Mouse (Mus musculus): ENCODE measurements around the gene Brip1. TPM values are rescaled to one million over a fixed set of nuclear protein-coding genes. Genes with fewer than 3 reads are reported as not detected.

Brip1 gene
- polyA plus RNA-seq, 1 experiment from 2014 or later = 7.7 TPM

DNA sequence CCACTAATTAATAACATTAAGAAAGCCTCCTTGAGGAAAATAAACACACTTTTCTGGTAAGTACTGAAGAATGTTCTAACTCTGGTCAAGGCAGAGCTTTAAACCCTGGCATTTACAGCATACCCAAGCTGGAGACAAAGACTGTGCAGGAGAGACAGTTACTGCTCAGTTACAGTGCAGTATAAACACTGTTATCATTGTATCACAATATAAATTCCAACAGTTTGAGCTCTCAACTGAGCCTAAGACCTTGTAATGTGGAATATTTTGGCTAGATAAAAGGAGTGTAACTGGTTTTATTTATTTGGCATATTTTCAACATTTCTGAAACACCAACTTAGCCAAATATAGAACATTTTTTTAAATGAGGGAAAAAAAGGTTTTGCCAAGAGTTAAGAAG is 112.2 kb downstream of the Brip1 start:
- Histone ChIP-seq H3K9me3 (no peaks in the 10 kb centered on the region), H3K36me3 (no peaks in the 10 kb centered on the region), H3K27me3 (ENCODE audit: insufficient read depth, poor library complexity, severe bottlenecking) (no peaks in the 10 kb centered on the region), H3K27ac (no peak overlapping the region), H3K4me3 (no peak overlapping the region), H3K4me1 (no peaks in the 10 kb centered on the region)
- DNase-seq (ENCODE audit: low spot score) = no peak

DNA sequence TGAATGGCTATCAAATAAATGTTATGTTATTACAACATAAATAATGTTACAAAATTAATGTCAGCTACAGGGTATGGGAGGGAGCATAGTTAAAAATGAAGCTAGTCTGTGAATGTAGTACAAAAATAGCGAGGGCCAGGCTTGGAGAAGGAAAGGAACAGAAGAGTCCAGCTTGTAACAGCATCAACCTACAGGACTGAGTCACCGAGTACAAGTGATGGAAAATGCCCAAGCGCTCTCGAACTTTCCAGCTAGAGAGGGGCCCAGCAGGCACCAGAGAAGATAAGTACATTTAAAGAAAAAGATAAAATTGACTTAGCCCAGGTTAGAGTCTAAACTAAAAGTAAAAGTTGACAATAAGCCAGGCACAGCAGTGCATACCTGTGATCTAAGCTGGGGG is 116.5 kb downstream of the Brip1 start:
- no peak for DNase-seq (ENCODE audit: low spot score)
- no peaks in the 10 kb centered on the region for H3K9me3 ChIP-seq
- 49% methylated on average over 4 of the region's 4 CpGs for WGBS
- no peak overlapping the region for H3K27ac ChIP-seq
- H3K36me3 ChIP-seq = no peaks in the 10 kb centered on the region
- no peaks in the 10 kb centered on the region for H3K4me1 ChIP-seq
- H3K27me3 ChIP-seq (ENCODE audit: insufficient read depth, poor library complexity, severe bottlenecking) = no peaks in the 10 kb centered on the region
- H3K4me3 ChIP-seq = no peak overlapping the region

DNA sequence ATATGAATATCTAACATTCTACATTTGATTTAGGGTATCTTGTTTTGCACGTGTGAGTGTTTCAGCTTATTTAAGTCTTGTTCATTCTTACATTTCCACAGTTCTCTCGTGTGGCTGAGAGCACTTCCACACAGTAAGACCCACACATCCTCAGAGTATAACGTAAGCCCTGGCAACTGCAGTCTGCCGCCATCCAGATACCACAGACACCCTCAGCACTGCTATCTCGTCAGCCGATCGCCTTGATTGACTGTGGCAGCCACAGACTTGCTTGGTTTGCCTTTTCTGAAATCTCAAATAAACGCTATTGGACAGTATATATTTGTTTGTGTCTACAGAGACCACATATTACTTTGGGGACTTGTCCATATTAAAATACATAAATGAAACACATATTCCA is 123.0 kb downstream of the Brip1 start:
- Histone ChIP-seq H3K27me3 (ENCODE audit: insufficient read depth, poor library complexity, severe bottlenecking) (no peaks in the 10 kb centered on the region), H3K27ac (no peak overlapping the region), H3K36me3 (peaks cover 10% of the 10 kb centered on the region), H3K4me1 (no peaks in the 10 kb centered on the region), H3K9me3 (no peaks in the 10 kb centered on the region), H3K4me3 (no peak overlapping the region)
- DNase-seq (ENCODE audit: low spot score) = no peak
- WGBS = 77% methylated on average over 8 of the region's 8 CpGs

DNA sequence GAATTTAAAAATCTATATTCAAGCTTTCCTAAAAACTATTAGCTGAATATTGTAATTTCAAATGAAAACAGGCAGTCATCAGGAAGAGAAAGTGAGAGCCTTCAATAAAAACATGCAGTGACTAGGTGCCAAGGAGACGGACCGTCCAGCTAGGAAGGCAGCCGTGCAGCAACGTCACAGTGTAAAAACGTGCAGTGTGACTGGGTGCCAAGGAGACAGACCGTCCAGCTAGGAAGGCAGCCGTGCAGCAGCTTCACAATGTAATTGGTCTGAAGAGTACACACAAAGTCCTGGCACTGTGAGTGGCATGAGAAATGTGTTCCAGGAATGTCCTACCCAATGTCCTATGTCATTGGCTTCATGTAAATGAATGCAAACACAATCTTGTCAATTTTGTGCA is 124.0 kb downstream of the Brip1 start:
- no peak overlapping the region for H3K4me3 ChIP-seq
- no peaks in the 10 kb centered on the region for H3K9me3 ChIP-seq
- no peaks in the 10 kb centered on the region for H3K27me3 ChIP-seq (ENCODE audit: insufficient read depth, poor library complexity, severe bottlenecking)
- peaks cover 10% of the 10 kb centered on the region for H3K36me3 ChIP-seq
- no peaks in the 10 kb centered on the region for H3K4me1 ChIP-seq
- DNase-seq (ENCODE audit: low spot score) = no peak
- 90% methylated on average over 7 of the region's 7 CpGs for WGBS
- H3K27ac ChIP-seq = no peak overlapping the region

DNA sequence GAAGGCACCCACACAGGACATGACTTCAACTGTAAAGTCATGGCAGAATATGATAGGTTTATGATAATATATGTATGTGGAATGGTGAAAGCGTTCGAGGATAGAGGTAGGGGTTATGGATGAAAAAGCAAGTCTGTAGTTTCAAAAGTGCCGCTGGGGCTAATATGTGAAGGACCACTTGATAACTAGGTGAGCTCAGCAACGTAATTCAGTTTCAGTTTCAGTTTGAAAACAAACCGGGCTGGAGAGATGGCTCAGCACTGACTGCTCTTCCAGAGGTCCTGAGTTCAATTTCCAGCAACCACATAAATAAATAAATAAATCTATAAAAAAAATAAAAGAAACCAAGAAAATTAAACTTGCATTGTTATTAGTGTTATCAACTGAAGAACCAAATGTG is 124.6 kb downstream of the Brip1 start:
- peaks cover 10% of the 10 kb centered on the region for H3K36me3 ChIP-seq
- H3K9me3 ChIP-seq = no peaks in the 10 kb centered on the region
- no peak overlapping the region for H3K4me3 ChIP-seq
- H3K27ac ChIP-seq = no peak overlapping the region
- WGBS = 90% methylated on average over 5 of the region's 5 CpGs
- DNase-seq (ENCODE audit: low spot score) = no peak
- H3K4me1 ChIP-seq = no peaks in the 10 kb centered on the region
- H3K27me3 ChIP-seq (ENCODE audit: insufficient read depth, poor library complexity, severe bottlenecking) = no peaks in the 10 kb centered on the region

DNA sequence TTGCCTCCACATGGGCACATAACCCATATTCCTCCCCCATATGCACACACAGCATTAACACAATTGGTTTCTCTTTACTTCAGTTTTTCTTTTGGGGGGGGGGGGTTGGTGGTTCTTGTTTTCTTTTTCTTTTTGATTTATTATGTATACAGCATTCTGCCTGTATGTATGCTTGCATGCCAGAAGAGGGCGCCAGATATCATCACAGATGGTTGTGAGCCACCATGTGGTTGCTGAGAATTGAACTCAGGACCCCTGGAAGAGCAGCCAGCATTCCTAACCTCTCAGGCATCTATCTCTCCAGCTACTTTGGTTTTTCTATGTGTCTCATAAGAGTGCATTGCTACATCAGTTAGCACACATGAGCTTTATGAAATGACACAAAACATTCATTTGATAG is 125.6 kb downstream of the Brip1 start:
- no peaks in the 10 kb centered on the region for H3K27me3 ChIP-seq (ENCODE audit: insufficient read depth, poor library complexity, severe bottlenecking)
- no peak overlapping the region for H3K4me3 ChIP-seq
- H3K27ac ChIP-seq = no peak overlapping the region
- WGBS = 61% methylated on average over 1 of the region's 1 CpGs
- H3K36me3 ChIP-seq = peaks cover 10% of the 10 kb centered on the region
- no peaks in the 10 kb centered on the region for H3K9me3 ChIP-seq
- DNase-seq (ENCODE audit: low spot score) = no peak
- no peaks in the 10 kb centered on the region for H3K4me1 ChIP-seq

DNA sequence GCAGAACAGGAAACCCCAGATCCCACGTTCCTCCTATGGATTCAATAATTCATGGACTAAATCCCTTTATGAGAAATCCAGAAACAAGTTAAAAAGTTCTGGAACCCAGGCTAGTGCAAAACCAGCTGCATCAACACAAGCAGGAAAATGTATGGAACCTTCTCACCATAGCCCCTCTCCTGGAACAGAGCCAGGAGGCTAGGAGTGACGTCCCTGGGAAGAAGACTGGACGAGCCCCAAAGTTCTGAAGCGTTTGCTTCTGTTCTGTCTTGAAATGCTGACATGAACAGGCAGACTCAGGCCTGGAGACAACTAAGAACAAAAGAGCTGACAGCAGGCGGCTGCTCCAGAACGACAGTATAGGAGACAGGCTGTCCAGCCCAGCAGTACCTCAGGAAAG is 132.3 kb downstream of the Brip1 start:
- H3K4me1 ChIP-seq = 0 out of 2 replicates have a peak, but pooled peaks cover 3% of the 10 kb centered on the region
- H3K4me3 ChIP-seq = no peak overlapping the region
- H3K36me3 ChIP-seq = peaks cover 2% of the 10 kb centered on the region
- H3K27ac ChIP-seq = no peak overlapping the region; the same call in 1 of the 2 replicates
- no peaks in the 10 kb centered on the region for H3K9me3 ChIP-seq
- 69% methylated on average over 6 of the region's 6 CpGs for WGBS
- no peak for DNase-seq (ENCODE audit: low spot score)
- no peaks in the 10 kb centered on the region for H3K27me3 ChIP-seq (ENCODE audit: insufficient read depth, poor library complexity, severe bottlenecking)

DNA sequence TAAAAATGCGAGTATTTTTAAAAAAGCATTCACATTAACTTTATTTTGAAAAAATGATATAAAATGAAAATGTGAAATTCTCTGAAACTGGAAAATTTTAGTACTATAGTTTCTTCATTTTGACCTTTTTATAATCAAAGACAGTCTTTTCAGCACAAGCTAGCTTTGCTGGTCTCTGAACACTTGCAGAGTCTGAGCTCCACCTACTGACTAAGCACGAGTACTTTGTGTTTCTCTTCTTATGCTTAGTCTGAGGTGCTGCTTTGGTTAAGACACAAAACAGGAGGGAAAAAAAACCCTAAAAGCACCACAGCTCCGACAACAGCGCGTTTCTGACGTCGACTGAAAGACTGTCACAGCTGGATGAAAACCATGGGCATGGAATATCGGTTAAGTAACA is 133.8 kb downstream of the Brip1 start:
- 66% methylated on average over 8 of the region's 8 CpGs for WGBS
- Histone ChIP-seq H3K9me3 (no peaks in the 10 kb centered on the region), H3K27me3 (ENCODE audit: insufficient read depth, poor library complexity, severe bottlenecking) (no peaks in the 10 kb centered on the region), H3K4me1 (0 out of 2 replicates have a peak, but pooled peaks cover 3% of the 10 kb centered on the region), H3K36me3 (peaks cover 6% of the 10 kb centered on the region; the same call in 1 of the 2 replicates), H3K27ac (no peak overlapping the region), H3K4me3 (no peak overlapping the region)
- DNase-seq (ENCODE audit: low spot score) = no peak

DNA sequence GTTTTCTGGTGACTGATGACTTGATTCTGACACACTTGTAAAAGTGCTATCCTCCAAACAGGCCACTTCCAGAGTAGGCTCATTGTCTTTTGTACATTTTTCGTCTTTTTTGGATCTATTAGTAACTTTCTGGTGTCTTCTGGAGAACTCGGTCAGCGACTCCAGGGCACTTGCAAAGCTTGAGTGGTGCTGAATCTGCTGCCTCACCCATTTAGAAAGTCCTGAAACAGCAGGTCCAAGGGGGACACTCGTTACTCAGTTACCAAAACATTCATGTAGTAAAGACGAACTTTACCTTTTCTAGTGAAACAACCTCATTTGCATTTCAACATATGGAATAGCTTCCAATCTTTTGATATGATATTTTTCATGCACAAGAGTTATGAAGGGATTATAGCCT is 136.1 kb downstream of the Brip1 start:
- Histone ChIP-seq H3K9me3 (no peaks in the 10 kb centered on the region), H3K4me1 (0 out of 2 replicates have a peak, but pooled peaks cover 3% of the 10 kb centered on the region), H3K36me3 (peaks cover 9% of the 10 kb centered on the region; the same call in 1 of the 2 replicates), H3K4me3 (no peak overlapping the region), H3K27me3 (ENCODE audit: insufficient read depth, poor library complexity, severe bottlenecking) (no peaks in the 10 kb centered on the region), H3K27ac (no peak overlapping the region)
- WGBS = 82% methylated on average over 5 of the region's 5 CpGs
- no peak for DNase-seq (ENCODE audit: low spot score)

DNA sequence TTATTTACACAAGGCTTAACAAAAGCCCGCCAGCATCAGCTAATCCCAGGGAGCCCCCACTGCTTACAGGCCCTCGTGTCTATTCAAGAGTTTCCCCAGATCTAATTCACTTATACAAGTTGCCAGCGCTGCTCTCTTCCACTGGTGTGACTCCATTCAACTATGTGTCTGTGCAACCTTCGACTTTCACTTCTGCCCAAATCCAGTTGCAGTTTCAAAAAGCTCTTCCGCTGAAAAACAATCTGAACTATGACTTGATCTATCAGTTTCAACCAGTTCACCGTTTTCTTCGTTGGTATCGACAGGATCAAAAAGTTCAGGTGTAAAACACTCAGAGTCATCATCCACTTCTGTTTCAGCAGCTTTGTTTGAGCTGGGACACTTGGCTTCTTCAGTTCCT is 139.8 kb downstream of the Brip1 start:
- Histone ChIP-seq H3K4me1 (0 out of 2 replicates have a peak, but pooled peaks cover 3% of the 10 kb centered on the region), H3K27me3 (ENCODE audit: insufficient read depth, poor library complexity, severe bottlenecking) (no peaks in the 10 kb centered on the region), H3K4me3 (no peak overlapping the region), H3K9me3 (no peaks in the 10 kb centered on the region), H3K36me3 (peaks cover 9% of the 10 kb centered on the region; the same call in 1 of the 2 replicates), H3K27ac (no peak overlapping the region)
- WGBS = 92% methylated on average over 8 of the region's 8 CpGs
- DNase-seq (ENCODE audit: low spot score) = no peak

DNA sequence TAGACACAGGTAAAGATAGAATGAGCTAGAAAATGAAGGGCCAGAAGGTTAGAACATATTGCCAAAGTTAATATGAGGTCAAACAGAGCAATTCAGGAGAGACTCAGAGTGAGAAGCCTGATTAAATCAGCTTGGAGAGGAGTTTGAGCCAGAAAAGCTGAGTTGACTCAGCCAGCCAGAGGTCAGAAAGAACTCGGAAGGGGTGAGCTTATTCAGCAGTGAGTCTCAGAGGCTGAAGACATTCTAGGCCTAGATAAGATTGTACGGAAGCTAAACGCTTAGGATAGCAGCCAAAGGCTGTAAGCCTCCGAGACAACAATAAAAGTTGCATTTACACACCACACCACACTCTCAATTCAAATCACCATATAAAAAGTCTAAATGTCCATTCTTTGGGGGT is 141.9 kb downstream of the Brip1 start:
- H3K36me3 ChIP-seq = peaks cover 7% of the 10 kb centered on the region; the same call in 1 of the 2 replicates
- 48% methylated on average over 4 of the region's 4 CpGs for WGBS
- H3K27me3 ChIP-seq (ENCODE audit: insufficient read depth, poor library complexity, severe bottlenecking) = no peaks in the 10 kb centered on the region
- DNase-seq (ENCODE audit: low spot score) = no peak
- no peak overlapping the region for H3K4me3 ChIP-seq
- no peak overlapping the region for H3K27ac ChIP-seq
- H3K4me1 ChIP-seq = 0 out of 2 replicates have a peak, but pooled peaks cover 3% of the 10 kb centered on the region
- H3K9me3 ChIP-seq = no peaks in the 10 kb centered on the region

DNA sequence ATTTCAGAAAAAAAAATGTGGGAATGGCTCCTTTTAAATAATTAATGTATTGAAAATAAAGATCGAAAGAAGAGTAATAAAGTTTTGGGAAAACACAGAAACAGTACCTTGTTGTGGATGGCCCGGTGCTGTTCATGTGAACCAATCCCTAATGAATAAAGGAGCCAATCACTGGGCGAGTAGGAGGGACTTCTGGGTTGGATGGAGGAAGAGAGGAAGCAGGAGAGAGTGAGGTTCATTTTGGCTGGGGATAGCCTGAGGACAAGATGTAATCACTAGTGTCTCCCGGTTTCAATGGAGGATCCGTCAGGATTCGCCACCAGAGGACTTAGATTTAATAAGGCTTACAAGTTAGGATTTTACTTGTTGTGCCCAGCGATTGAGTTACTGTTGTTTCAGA is 145.2 kb downstream of the Brip1 start:
- 71% methylated on average over 7 of the region's 7 CpGs for WGBS
- no peak for DNase-seq (ENCODE audit: low spot score)
- Histone ChIP-seq H3K9me3 (no peaks in the 10 kb centered on the region), H3K4me1 (0 out of 2 replicates have a peak, but pooled peaks cover 3% of the 10 kb centered on the region), H3K27ac (no peak overlapping the region), H3K27me3 (ENCODE audit: insufficient read depth, poor library complexity, severe bottlenecking) (no peaks in the 10 kb centered on the region), H3K36me3 (no peaks in the 10 kb centered on the region), H3K4me3 (no peak overlapping the region)

DNA sequence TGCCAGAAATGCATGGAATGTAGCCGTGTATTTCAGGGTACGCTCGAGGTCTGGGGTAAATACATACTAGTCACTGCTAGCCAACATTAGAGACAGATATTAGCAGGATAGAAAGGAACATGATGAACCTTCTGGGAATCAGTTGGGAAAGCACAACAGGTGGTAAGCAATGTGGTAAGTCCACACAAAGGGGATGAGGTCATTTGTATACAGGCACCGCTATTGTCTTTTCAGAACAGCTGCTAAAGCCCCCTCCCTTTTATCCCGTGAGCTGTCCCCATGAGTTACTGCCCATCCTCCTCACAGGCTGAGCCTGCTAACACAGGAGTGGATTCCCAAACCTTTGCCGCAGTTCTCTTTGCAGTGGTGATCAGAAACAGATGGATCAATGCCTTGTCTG is 149.6 kb downstream of the Brip1 start:
- H3K36me3 ChIP-seq = no peaks in the 10 kb centered on the region
- H3K4me1 ChIP-seq = no peaks in the 10 kb centered on the region
- no peak overlapping the region for H3K27ac ChIP-seq
- H3K27me3 ChIP-seq (ENCODE audit: insufficient read depth, poor library complexity, severe bottlenecking) = no peaks in the 10 kb centered on the region
- no peak overlapping the region for H3K4me3 ChIP-seq
- DNase-seq (ENCODE audit: low spot score) = no peak
- WGBS = 64% methylated on average over 6 of the region's 6 CpGs
- H3K9me3 ChIP-seq = no peaks in the 10 kb centered on the region

All from heart, embryonic 10.5 days (tissue).